Mouse (Mus musculus): ENCODE results near the gene Gapvd1.

GRCm38 (mm10) chr2:34629758-34630157 is 125.3 kb downstream of the Gapvd1 start:
- TF ChIP-seq MAFK (IDR thresholded peaks at IDR 0.05; ENCODE audit: insufficient read depth, low read depth, low read length) (no peak), HCFC1 (IDR thresholded peaks at IDR 0.05; ENCODE audit: borderline replicate concordance, insufficient read depth, low read length) (no peak), ZC3H11A (IDR thresholded peaks at IDR 0.05; ENCODE audit: borderline replicate concordance, low read depth, low read length) (no peak), ZNF384 (IDR thresholded peaks at IDR 0.05; ENCODE audit: low read depth, low read length) (no peak), CHD2 (IDR thresholded peaks at IDR 0.05; ENCODE audit: low read depth, low read length) (no peak)

All from ES-E14 (cell line).